Mouse (Mus musculus) small intestine, adult 2 months (tissue): ENCODE measurements around the gene Nr5a2.

ENCODE experiments used
- CTCF ChIP-seq: fragments of 200-500 bp; IDR thresholded peaks from 2 replicates; pipeline ENCODE4 v1.5.1; 2012; ENCODE audit warnings: low read depth, mild to moderate bottlenecking, control low read depth, inconsistent platforms, low read length, moderate library complexity, mixed read lengths; ENCODE audit not compliant: insufficient replicate concordance, insufficient read length; ENCODE audit errors: extremely low read depth
- POLR2A ChIP-seq: fragments of 200-500 bp; IDR thresholded peaks from 2 replicates; pipeline ENCODE4 v1.6.1; 2012; ENCODE audit warnings: low read depth, mild to moderate bottlenecking, control low read depth, inconsistent platforms, low read length, moderate library complexity

DNA sequence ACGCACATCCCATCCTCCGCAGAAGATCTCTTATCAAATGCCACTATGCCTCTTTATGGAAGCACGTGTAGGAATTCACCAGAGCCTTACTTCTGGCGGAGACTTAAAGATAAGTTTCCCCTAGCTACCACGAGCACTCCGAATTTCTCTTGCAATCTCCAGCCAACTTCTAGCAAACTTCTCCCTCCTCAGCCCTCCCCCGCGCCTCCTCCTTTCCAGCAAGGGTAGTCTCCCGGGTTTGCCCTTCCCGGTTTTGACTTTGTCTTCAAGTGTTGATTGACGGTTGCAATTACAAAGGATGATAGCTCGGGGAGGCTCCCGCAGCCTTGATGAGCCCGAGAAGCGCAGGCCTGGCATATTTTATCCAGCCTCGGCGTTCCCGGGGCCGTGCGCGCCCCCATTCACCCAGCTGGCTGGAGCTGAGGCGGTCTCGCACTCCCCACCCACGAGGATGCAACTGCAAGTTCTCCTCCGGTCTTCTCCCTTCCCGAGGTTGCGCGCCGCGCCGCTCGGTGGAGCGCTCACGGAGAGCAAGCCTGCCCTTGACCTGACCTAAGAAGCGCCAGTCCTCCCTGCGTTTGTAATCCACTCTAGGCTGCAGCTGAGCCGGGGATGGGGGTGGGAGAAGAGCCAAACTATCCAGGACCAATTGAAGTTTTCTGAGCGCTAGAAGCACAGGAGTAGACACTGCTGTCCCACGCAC lies 7.5 kb downstream of the Nr5a2 start:
- no peak for TF ChIP-seq CTCF
- no peak for TF ChIP-seq POLR2A
